Mouse (Mus musculus) adrenal gland, postnatal 36 days (tissue): ENCODE measurements around the gene Dnaic2. TPM values are rescaled to one million over a fixed set of nuclear protein-coding genes. Genes with fewer than 3 reads are reported as not detected.

Experiments
- DNase-seq, 2 experiments: peaks; one replicate each; pipeline ENCODE4 v3.0.0; 2021; ENCODE audit warnings: mixed read lengths in 1 of 2
- total RNA-seq, 2 experiments: library from RNA; stranded (reverse); gene quantifications; 2 replicates each; pipeline ENCODE4 v1.2.3; 2021

Dnaic2 gene
- total RNA-seq, 2 experiments from 2014 or later: 0.23 to 0.36 TPM

- no peak for DNase-seq
These were observed 24.8 kb upstream of the Dnaic2 start for GRCm38 (mm10) chr11:114702311-114702995.

- no peak for DNase-seq
These were observed 24.2 kb upstream of the Dnaic2 start for GRCm38 (mm10) chr11:114702996-114703361.

DNA sequence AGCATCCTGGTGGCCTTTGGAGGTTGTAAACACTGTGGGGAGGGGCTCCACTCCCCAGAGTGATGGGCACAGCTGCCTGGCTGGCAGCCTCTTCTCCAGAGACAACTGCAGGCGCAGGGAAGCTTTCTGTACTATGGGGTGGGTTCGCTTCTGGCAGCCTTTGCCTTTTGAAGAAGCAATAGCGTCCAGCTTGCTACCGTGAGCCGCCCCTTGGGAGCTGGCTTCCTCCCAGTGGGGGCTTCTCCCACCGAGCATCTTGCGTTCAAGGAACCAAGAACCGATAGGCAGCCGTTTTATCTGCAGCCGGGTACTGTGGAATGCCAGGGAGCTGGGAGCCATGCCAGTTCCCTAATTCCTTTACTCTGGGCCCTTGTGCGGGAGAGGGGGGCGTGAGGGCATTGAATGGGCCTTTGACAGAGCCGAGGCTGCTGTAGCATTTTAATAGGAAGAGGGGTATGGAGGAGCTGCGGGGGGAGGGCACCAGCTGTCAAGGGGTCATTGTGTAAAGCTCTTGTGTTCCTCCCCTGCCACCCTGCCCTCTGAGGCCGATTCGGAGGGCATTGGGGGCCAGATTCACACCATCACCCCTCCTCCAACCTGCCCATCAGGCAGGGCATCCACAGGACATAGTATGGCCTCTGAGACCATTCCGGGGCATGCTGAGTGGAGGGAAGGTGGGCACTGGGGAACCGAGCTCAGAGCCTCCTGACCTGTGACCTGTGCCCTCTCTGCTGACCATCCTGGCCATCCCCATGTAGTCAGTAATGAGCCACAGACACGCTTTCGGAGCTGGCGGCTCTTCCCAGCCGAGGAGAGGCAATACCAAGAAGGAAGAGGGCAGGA lies 22.9 kb upstream of the Dnaic2 start:
- DNase-seq: no peak

DNA sequence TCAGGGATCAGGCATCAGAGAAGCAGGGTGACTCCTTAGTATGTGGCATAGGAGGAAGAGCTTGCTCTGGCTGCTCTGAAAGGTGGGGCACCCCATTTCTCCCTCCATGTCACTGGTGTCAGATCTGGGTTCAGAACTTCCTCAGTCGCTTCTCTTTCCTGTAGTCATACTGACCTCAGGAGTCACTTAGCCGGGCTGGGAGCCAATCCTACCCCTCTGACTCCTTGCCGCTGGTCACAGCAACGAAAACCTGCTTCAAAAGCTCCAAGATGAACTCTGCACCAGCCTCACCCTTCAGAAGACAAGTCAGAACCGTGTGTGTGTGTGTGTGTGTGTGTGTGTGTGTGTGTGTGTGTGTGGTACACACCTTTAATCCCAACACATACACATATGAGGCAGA lies 20.9 kb upstream of the Dnaic2 start:
- DNase-seq: peak in 1 of 2 experiments; percentile 51

- DNase-seq: no peak
These were observed 15.8 kb upstream of the Dnaic2 start for GRCm38 (mm10) chr11:114711393-114711792.

- DNase-seq: peak; percentile 58 to 71
These were observed 15.3 kb upstream of the Dnaic2 start for GRCm38 (mm10) chr11:114711861-114712260.

GRCm38 (mm10) chr11:114714526-114714925 lies 12.7 kb upstream of the Dnaic2 start:
- no peak for DNase-seq

DNA sequence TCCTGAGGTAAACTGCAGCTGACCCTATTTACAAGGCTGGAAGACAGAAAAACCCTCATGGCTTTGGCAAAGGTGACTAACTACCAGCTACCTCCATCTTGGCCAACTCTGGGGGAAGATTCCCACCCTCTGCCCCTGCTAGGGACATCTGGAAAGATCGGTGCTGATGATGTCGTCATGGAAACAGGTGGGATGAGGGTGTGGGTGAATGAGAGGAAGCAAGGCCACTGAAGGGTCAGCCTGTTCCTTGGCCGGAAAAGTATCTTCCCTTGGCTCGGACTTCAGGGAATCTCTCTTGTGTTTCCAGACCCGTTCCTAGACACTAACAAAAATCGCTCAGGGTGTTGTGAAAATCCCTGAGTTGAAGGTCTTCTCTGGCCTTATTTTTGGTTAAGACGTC lies 11.7 kb upstream of the Dnaic2 start:
- no peak for DNase-seq

DNA sequence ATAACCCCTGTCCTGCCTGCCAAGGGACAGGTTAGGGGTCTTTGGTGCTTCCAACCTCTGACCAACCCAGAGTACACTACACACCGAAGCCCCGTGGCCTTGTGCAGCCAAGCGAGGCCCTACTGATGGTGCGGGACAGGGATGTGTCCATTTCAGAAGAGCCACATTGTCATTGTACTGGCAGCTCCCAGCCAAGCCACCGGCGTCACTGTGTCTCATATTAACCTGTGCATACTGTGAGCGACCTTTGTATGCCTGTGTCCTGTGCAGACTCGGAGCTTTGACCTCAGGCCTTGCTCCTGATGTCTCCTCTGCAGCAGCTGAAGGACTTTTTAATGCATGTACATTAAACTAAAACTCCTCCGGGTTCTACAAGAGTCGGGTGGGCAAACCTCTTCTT lies 6.7 kb upstream of the Dnaic2 start:
- no peak for DNase-seq

DNA sequence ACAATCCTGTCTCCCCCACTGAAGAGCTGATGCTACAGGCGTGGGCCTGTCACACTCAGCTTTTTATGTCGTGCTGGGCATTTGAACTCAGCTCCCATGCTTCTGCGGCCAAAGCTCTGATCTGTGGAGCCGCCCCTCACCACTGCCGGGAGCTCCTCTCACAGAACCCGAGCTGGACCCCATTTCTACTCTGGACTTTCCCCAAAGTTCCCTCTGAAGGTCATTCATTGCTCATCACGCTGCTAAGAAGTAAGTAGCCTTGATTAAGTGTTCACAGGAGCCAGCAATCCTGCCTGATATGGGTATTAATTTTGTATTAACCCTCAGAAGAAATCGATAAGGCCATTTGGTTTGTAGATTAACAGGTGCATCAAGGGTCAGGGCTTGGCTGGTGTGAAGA lies 4.8 kb upstream of the Dnaic2 start:
- DNase-seq: peak; percentile 36

- peak; percentile 81 to 83 for DNase-seq
These were observed 4.2 kb upstream of the Dnaic2 start for GRCm38 (mm10) chr11:114723030-114723429.

- peak; percentile 57 to 62 for DNase-seq
These were observed 2.2 kb upstream of the Dnaic2 start for GRCm38 (mm10) chr11:114724787-114725590.

DNA sequence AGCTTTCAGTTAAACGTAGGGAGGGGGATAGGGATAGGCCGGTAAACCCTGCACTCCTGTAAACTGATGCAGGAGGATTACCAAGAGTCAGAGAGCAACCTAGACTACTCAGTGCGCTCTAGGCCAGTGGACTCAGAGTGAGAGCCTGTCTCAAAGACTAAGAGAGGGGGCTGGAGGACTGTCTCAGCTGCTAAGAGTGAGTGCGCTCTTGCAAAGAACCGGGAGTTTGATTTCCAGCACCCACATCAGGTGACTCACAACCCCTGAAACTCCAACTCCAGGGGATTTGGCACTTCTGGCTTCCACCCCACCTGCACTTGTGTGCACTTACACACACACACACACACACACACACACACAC lies 598 bp downstream of the Dnaic2 start:
- no peak for DNase-seq

DNA sequence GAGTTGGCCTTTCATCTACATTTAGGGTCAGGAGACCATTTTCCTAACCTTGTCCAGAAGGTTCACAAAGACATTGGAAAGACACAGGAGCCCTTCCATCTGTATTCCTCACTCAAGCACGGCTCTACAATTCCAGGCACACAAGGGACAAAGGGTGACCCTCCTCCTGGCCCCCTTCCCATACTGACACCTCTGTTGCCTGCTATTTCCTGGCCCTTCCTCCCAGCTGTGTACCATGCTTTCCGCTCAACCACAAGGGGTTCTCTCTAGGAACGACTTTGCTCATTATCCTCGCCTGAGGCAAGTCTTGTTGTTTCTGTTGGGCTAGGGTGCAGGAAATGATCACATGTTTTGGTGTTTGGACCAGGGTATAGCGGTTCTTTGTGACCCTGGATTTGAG lies 1.1 kb downstream of the Dnaic2 start:
- DNase-seq: no peak

DNA sequence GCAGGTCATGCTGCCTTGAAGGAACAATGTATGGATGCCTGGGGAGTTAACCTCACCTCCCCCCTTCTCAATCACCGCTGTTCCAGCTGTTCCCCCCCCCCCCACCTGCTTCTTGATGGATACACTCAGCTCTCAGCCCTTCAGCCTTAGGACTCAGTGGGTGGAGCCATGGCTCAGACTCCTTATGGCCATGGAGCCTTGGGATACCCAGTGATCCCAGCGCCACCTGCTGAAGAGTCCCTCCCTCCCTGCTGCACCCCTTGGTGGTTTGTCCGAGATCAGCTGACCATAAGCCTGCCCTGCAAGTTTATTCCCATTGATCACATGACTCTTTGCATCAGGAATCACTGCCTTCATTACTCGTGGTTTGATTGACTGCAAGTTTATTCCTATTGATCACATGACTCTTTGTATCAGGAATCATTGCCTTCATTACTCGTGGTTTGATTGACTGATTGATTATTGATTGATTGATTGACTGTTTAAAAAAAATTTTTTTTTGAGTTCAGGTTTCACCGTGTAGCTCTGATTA lies 2.7 kb downstream of the Dnaic2 start:
- no peak for DNase-seq

- DNase-seq: no peak
These were observed 4.5 kb downstream of the Dnaic2 start for GRCm38 (mm10) chr11:114731711-114732110.

GRCm38 (mm10) chr11:114732890-114733289 lies 5.7 kb downstream of the Dnaic2 start:
- no peak for DNase-seq

- DNase-seq: no peak
These were observed 8.9 kb downstream of the Dnaic2 start for GRCm38 (mm10) chr11:114736111-114736510.

DNA sequence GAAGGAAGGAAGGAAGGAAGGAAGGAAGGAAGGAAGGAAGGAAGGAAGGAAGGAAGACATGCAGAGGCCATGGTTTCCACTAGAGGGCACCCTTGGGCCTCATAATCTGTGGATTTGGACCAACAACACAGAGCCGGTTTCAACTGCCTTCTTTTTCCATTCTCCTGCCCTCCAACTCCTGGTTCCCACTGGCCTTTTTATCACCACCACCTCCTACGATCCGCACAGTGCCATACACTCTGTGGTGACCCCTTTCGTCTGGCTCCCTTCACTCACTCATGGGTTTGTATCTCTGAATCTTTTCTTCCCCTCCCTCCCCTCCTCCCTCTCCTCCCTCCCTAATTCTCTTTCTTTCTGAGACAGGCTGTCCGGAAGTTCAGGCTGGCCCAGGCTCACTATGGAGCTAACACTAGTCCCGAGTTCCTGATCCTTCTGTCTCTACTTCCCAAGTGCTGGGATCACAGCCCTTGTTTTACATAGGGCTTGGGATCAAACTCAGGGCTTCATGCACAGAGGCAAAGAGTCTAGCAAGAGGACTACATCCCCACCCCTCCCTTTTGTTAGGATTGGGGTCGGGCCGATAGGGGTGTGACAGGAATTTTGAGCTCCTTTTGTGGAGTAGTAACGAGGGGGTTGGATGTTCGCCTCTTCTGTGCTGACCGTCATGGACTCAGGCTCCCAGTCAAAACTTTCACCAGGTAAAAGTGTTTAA lies 9.9 kb downstream of the Dnaic2 start:
- DNase-seq: peak; percentile 52 to 68

DNA sequence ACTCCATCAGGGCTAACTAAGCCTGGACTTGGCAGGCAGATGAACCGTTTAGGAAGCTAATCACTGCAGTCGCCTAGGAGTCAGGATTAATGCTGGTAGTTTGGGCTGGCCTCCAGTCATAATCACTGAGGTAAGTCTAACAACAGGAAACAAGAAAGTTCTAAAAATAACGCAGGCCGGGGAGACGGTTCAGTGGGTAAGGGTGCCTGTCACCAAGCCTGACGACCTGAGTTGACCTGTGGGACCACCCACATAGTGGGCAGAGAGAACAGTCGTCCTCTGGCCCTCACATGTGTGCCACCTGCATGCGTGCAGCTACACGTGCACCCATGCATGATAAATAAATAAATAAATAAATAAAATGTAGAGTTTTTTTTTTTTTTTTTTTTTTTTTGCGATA lies 13.4 kb downstream of the Dnaic2 start:
- no peak for DNase-seq

DNA sequence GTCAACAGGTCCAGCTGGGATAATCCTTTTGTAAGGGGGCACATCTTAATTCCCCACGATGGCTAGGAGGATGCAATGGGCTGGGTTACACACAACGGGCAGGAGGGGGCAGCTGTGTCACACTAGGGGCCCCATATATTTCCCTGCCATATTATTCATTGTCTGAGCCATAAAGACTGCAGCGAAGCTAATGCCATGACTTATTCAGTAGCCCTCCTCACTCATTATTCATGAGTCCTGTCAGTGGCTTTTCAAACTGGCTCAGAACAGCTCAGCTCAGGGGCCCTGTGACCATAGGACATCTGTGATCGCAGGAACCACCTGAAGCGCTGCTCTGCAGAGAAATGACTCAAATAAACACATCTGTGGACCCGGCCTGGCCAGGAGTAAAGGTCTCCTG lies 14.2 kb downstream of the Dnaic2 start:
- no peak for DNase-seq

GRCm38 (mm10) chr11:114745134-114745533 lies 17.9 kb downstream of the Dnaic2 start:
- peak; percentile 92 to 93 for DNase-seq
